Mouse (Mus musculus): ENCODE data around the gene Leap2. TPM values are rescaled to one million over a fixed set of nuclear protein-coding genes. Genes with fewer than 3 reads are reported as not detected.

Gene Leap2
- polyA plus RNA-seq, 1 experiment from 2014 or later: 0.34 TPM

GRCm38 (mm10) chr11:53445562-53445961 is 22.6 kb upstream of the Leap2 start:
- Histone ChIP-seq H3K9me3 (ENCODE audit: low read length) (no peaks in the 10 kb centered on the region), H3K27me3 (ENCODE audit: insufficient read depth, low read length) (no peaks in the 10 kb centered on the region), H3K27ac (ENCODE audit: low read length) (no peak overlapping the region), H3K4me3 (ENCODE audit: low read length) (no peak overlapping the region), H3K9ac (replicated peaks; ENCODE audit: low read length) (no peak overlapping the region), H3K4me1 (ENCODE audit: insufficient read depth, low read length) (peaks cover 3% of the 10 kb centered on the region; the same call in 1 of the 2 replicates), H3K36me3 (ENCODE audit: insufficient read depth, low read length) (no peaks in the 10 kb centered on the region), H3K4me2 (replicated peaks; ENCODE audit: low read depth, low read length) (no peak overlapping the region)
- WGBS: 69% methylated on average over 13 of the region's 13 CpGs
- no peak for ATAC-seq (ENCODE audit: low FRiP score, low TSS enrichment)

GRCm38 (mm10) chr11:53443861-53444260 is 20.9 kb upstream of the Leap2 start:
- Histone ChIP-seq H3K27ac (ENCODE audit: low read length) (no peak overlapping the region), H3K36me3 (ENCODE audit: insufficient read depth, low read length) (no peaks in the 10 kb centered on the region), H3K4me1 (ENCODE audit: insufficient read depth, low read length) (peaks cover 3% of the 10 kb centered on the region; the same call in 1 of the 2 replicates), H3K27me3 (ENCODE audit: insufficient read depth, low read length) (no peaks in the 10 kb centered on the region), H3K4me3 (ENCODE audit: low read length) (no peak overlapping the region), H3K9ac (replicated peaks; ENCODE audit: low read length) (no peak overlapping the region), H3K4me2 (replicated peaks; ENCODE audit: low read depth, low read length) (no peak overlapping the region), H3K9me3 (ENCODE audit: low read length) (no peaks in the 10 kb centered on the region)
- no peak for ATAC-seq (ENCODE audit: low FRiP score, low TSS enrichment)
- 37% methylated on average over 6 of the region's 6 CpGs for WGBS

GRCm38 (mm10) chr11:53441921-53442320 is 19.0 kb upstream of the Leap2 start:
- Histone ChIP-seq H3K4me2 (replicated peaks; ENCODE audit: low read depth, low read length) (no peak overlapping the region), H3K27ac (ENCODE audit: low read length) (peak overlapping the region; percentile 7; the same call in 1 of the 2 replicates), H3K4me3 (ENCODE audit: low read length) (no peak overlapping the region), H3K36me3 (ENCODE audit: insufficient read depth, low read length) (no peaks in the 10 kb centered on the region), H3K27me3 (ENCODE audit: insufficient read depth, low read length) (no peaks in the 10 kb centered on the region), H3K9me3 (ENCODE audit: low read length) (no peaks in the 10 kb centered on the region), H3K4me1 (ENCODE audit: insufficient read depth, low read length) (peaks cover 3% of the 10 kb centered on the region; the same call in 1 of the 2 replicates), H3K9ac (replicated peaks; ENCODE audit: low read length) (0 out of 2 replicates have a peak overlapping the region, but pooled peaks have one; percentile 13)
- ATAC-seq (ENCODE audit: low FRiP score, low TSS enrichment): no peak
- WGBS: 24% methylated on average over 12 of the region's 12 CpGs

- 87% methylated on average over 6 of the region's 6 CpGs for WGBS
- H3K4me1 ChIP-seq (ENCODE audit: insufficient read depth, low read length): no peaks in the 10 kb centered on the region
- no peak for ATAC-seq (ENCODE audit: low FRiP score, low TSS enrichment)
Observed at GRCm38 (mm10) chr11:53436338-53436737, 13.4 kb upstream of the Leap2 start.

GRCm38 (mm10) chr11:53435504-53435903 is 12.5 kb upstream of the Leap2 start:
- no peak for ATAC-seq (ENCODE audit: low FRiP score, low TSS enrichment)
- no peaks in the 10 kb centered on the region for H3K4me1 ChIP-seq (ENCODE audit: insufficient read depth, low read length)
- no peak overlapping the region for H3K27ac ChIP-seq (ENCODE audit: low read length)
- no peak overlapping the region for H3K4me2 ChIP-seq (replicated peaks; ENCODE audit: low read depth, low read length)
- no peak overlapping the region for H3K9ac ChIP-seq (replicated peaks; ENCODE audit: low read length)
- WGBS: 83% methylated on average over 8 of the region's 8 CpGs
- no peaks in the 10 kb centered on the region for H3K36me3 ChIP-seq (ENCODE audit: insufficient read depth, low read length)
- no peaks in the 10 kb centered on the region for H3K9me3 ChIP-seq (ENCODE audit: low read length)
- no peak overlapping the region for H3K4me3 ChIP-seq (ENCODE audit: low read length)
- no peaks in the 10 kb centered on the region for H3K27me3 ChIP-seq (ENCODE audit: insufficient read depth, low read length)

More at GRCm38 (mm10) chr11:53436338-53436737, 13.4 kb upstream of the Leap2 start:
- no peak overlapping the region for H3K4me3 ChIP-seq (ENCODE audit: low read length)
- no peak overlapping the region for H3K9ac ChIP-seq (replicated peaks; ENCODE audit: low read length)
- H3K27me3 ChIP-seq (ENCODE audit: insufficient read depth, low read length): no peaks in the 10 kb centered on the region
- H3K27ac ChIP-seq (ENCODE audit: low read length): no peak overlapping the region
- no peaks in the 10 kb centered on the region for H3K36me3 ChIP-seq (ENCODE audit: insufficient read depth, low read length)
- no peak overlapping the region for H3K4me2 ChIP-seq (replicated peaks; ENCODE audit: low read depth, low read length)
- no peaks in the 10 kb centered on the region for H3K9me3 ChIP-seq (ENCODE audit: low read length)

- no peaks in the 10 kb centered on the region for H3K27me3 ChIP-seq (ENCODE audit: insufficient read depth, low read length)
- no peaks in the 10 kb centered on the region for H3K9me3 ChIP-seq (ENCODE audit: low read length)
- WGBS: 57% methylated on average over 6 of the region's 6 CpGs
- ATAC-seq (ENCODE audit: low FRiP score, low TSS enrichment): no peak
- H3K4me3 ChIP-seq (ENCODE audit: low read length): no peak overlapping the region
- peaks cover 8% of the 10 kb centered on the region for H3K4me1 ChIP-seq (ENCODE audit: insufficient read depth, low read length)
- peaks cover 8% of the 10 kb centered on the region; the same call in 1 of the 2 replicates for H3K36me3 ChIP-seq (ENCODE audit: insufficient read depth, low read length)
- H3K27ac ChIP-seq (ENCODE audit: low read length): no peak overlapping the region
- H3K4me2 ChIP-seq (replicated peaks; ENCODE audit: low read depth, low read length): no peak overlapping the region
- H3K9ac ChIP-seq (replicated peaks; ENCODE audit: low read length): no peak overlapping the region
Observed at GRCm38 (mm10) chr11:53433057-53433456, 10.1 kb upstream of the Leap2 start.

GRCm38 (mm10) chr11:53431347-53432056 is 8.5 kb upstream of the Leap2 start:
- Histone ChIP-seq H3K36me3 (ENCODE audit: insufficient read depth, low read length) (peaks cover 8% of the 10 kb centered on the region; the same call in 1 of the 2 replicates), H3K9ac (replicated peaks; ENCODE audit: low read length) (peak overlapping the region; percentile 58), H3K27ac (ENCODE audit: low read length) (peak overlapping the region; percentile 56), H3K4me1 (ENCODE audit: insufficient read depth, low read length) (peaks cover 8% of the 10 kb centered on the region), H3K9me3 (ENCODE audit: low read length) (no peaks in the 10 kb centered on the region), H3K4me2 (replicated peaks; ENCODE audit: low read depth, low read length) (peak overlapping the region; percentile 60), H3K4me3 (ENCODE audit: low read length) (peak overlapping the region; percentile 92), H3K27me3 (ENCODE audit: insufficient read depth, low read length) (no peaks in the 10 kb centered on the region)
- peak; percentile 67 for ATAC-seq (ENCODE audit: low FRiP score, low TSS enrichment)
- WGBS: 11% methylated on average over 9 of the region's 9 CpGs

GRCm38 (mm10) chr11:53430670-53431346 is 7.8 kb upstream of the Leap2 start, which contains the start of the genes Uqcrq and Gdf9:
Gene Uqcrq (minus strand): TSS chr11:53430831.
Gene Gdf9 (plus strand): TSS chr11:53431023.
- peak within 1 kb of the TSS; percentile 85 for H3K4me2 ChIP-seq (replicated peaks; ENCODE audit: low read depth, low read length)
- peaks cover 8% of the 10 kb centered on the region; the same call in 1 of the 2 replicates for H3K36me3 ChIP-seq (ENCODE audit: insufficient read depth, low read length)
- no peaks in the 10 kb centered on the region for H3K9me3 ChIP-seq (ENCODE audit: low read length)
- H3K27me3 ChIP-seq (ENCODE audit: insufficient read depth, low read length): no peaks in the 10 kb centered on the region
- peak within 1 kb of the TSS; percentile 88 for H3K9ac ChIP-seq (replicated peaks; ENCODE audit: low read length)
- peaks cover 8% of the 10 kb centered on the region for H3K4me1 ChIP-seq (ENCODE audit: insufficient read depth, low read length)
- peak within 1 kb of the TSS; percentile 56 for H3K27ac ChIP-seq (ENCODE audit: low read length)
- peak; percentile 95 for ATAC-seq (ENCODE audit: low FRiP score, low TSS enrichment)
- 0% methylated on average over 44 of the region's 44 CpGs for WGBS
- H3K4me3 ChIP-seq (ENCODE audit: low read length): peak within 1 kb of the TSS; percentile 92

- peak overlapping the region; percentile 85 for H3K4me2 ChIP-seq (replicated peaks; ENCODE audit: low read depth, low read length)
- no peak for ATAC-seq (ENCODE audit: low FRiP score, low TSS enrichment)
- peak overlapping the region; percentile 56 for H3K27ac ChIP-seq (ENCODE audit: low read length)
- under 1% methylated on average over 34 of the region's 34 CpGs for WGBS
- peak overlapping the region; percentile 92 for H3K4me3 ChIP-seq (ENCODE audit: low read length)
- no peaks in the 10 kb centered on the region for H3K27me3 ChIP-seq (ENCODE audit: insufficient read depth, low read length)
- H3K4me1 ChIP-seq (ENCODE audit: insufficient read depth, low read length): peaks cover 8% of the 10 kb centered on the region
- peak overlapping the region; percentile 88 for H3K9ac ChIP-seq (replicated peaks; ENCODE audit: low read length)
- H3K9me3 ChIP-seq (ENCODE audit: low read length): no peaks in the 10 kb centered on the region
- H3K36me3 ChIP-seq (ENCODE audit: insufficient read depth, low read length): peaks cover 8% of the 10 kb centered on the region; the same call in 1 of the 2 replicates
Observed at GRCm38 (mm10) chr11:53430300-53430669, 7.3 kb upstream of the Leap2 start.
